Mouse (Mus musculus) activated CD4-positive, CD25-positive, alpha-beta regulatory T cell, adult 4 months (primary cell): ENCODE data around the gene Cul7. TPM values are rescaled to one million over a fixed set of nuclear protein-coding genes. Genes with fewer than 3 reads are reported as not detected.

ENCODE experiments used
- ATAC-seq: one replicate; pipeline ENCODE4 v1.8.0; 2017
- polyA plus RNA-seq, 2 experiments: library from polyadenylated mRNA; unstranded; fragments of 100-300 nt; shearing (Covaris generic); gene quantifications; one replicate each; pipeline ENCODE4 v1.2.1; 2017

The Cul7 gene
- polyA plus RNA-seq, 2 experiments from 2014 or later: 2.8 to 4.1 TPM

DNA sequence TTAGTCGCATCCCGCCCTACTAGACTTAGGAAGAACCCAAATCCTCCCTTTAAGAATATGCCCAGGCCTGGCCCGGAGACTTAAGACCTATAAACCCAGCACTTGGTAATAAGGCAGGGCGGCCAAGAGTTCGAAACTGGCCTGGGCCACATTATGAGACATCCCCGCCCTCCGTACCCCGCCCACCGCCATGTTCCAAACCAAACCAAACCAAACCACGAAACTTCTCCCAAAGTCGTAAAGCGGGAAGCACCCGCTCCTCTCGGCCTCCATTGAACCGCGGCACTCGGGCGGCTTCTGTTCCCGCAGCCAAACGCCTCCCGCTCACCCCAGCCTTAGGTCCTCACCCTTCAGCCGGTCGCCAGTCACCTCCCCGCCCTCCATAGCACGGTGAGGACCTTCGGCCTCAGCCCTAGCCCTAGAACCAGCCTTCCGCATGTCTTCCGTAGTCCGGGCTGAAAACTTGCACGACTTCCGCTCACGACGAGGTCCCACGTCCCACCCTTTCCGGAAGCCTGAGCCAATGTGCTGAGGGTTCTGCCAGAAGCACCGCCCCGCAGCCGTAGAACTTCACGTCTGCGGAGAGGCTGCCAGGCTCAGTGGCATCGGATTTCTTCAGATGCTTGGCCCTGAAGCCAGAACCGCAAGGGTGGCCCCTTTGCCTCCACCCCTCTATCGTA is 23.9 kb downstream of the Cul7 start, which contains the start of gene Rrp36:
Gene Rrp36, minus strand, starts transcription at position 503 of the 680 bp plus-strand sequence.
- peak; percentile 100 for ATAC-seq

- ATAC-seq: no peak
Observed at GRCm38 (mm10) chr17:46674530-46675283, 24.6 kb downstream of the Cul7 start.

DNA sequence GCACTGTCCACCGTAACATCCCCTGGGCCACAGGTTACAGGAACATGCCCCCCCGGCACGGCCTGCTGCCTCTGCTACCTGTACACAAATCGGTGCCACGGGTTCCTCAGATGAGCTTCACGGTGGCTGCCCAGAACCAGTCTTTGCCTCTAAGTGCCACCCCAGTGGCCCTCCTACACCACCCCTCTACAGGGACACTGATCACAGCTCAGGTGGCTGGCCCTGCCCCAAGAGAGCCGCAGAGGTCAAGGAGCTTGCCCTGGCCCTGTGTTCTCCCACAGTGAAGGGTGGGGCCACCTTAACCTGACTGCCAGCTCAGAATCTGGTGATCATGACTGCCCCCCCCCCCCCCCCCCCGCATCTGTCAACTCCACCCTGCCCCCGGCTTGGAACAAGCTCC is 28.3 kb downstream of the Cul7 start, which contains the start of gene Mea1:
Gene Mea1, plus strand, starts transcription at position 378 of the 400 bp plus-strand sequence.
- ATAC-seq: no peak

DNA sequence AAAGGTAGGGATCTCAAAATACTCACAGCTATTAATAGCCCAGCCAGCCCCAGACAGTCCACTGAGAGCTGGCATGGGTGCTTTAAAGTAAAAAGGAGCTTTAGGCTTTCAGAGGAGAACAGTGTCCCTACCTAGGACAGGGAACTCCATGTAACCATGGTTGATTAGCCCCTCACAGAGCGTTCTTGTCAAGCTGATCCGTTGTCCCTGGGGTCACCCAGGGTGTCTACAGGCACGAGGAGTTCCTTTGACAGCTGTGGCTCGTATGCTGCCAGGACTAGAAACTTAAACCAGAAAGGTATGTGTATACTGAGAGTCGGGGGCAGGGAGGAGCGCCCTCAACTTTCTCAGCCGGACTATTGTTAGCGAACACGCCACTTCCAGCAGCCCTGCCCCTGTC is 28.8 kb downstream of the Cul7 start:
- no peak for ATAC-seq

- ATAC-seq: no peak
Observed at GRCm38 (mm10) chr17:46679843-46680759, 30.0 kb downstream of the Cul7 start.

DNA sequence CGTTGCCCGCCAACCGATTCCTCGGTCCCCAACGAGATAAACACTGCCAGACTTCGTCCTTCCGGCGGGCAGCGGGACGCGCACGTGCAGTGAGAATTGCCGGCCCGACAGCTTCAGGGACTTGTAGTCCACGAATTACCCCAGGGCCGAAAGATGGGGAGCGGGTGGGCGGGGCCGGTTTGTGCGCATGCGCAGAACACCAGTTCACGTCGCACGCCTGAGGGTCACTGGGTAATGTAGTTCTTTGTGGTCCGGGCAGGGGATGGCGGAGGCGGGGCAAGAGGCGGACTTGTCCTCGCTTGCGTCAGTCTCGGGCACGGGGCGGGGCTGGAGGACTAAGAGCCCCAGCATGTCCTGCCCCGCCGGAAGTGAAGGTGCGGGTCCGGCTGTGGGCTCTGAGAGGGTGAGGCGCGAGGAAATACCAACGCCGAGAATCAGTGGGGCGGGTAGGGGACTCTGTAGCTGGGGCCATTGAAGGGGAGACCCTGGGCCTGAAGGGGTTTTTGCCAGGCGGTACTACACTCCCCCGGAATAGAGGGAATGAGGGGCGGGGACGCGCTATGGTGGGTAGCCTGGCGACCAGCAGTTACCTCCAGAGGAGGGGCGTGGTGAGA is 30.7 kb downstream of the Cul7 start, which contains the start of gene Klhdc3:
Gene Klhdc3, minus strand, starts transcription at position 155 of the 614 bp plus-strand sequence.
- ATAC-seq: peak; percentile 98

DNA sequence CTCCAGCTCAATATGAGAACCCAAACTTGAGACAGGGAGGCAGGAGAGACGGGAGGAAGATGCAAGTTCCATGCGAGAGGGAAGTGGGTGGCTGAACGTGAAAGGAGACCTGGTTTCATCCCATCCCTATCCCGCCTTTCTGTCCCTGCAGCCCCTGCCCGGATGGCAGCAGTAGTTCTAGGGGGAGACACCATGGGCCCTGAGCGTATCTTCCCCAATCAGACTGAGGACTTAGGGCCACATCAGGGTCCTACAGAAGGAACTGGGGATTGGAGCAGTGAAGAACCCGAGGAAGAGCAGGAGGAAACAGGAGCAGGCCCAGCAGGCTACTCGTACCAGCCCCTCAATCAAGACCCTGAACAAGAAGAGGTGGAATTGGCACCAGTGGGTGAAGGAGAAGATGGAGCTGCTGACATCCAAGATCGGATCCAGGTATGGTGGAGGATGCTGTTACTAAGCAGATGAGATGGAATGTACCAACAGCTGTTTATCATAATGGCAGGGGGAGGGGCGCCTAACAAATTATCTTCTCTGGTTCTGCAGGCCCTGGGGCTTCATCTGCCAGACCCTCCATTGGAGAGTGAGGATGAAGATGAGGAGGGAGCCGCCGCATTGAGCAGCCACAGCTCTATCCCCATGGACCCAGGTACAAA is 31.5 kb downstream of the Cul7 start:
- ATAC-seq: no peak

GRCm38 (mm10) chr17:46682654-46683389 is 32.7 kb downstream of the Cul7 start:
- ATAC-seq: no peak

- peak; percentile 77 for ATAC-seq
Observed at GRCm38 (mm10) chr17:46685913-46686312, 35.8 kb downstream of the Cul7 start.

- no peak for ATAC-seq
Observed at GRCm38 (mm10) chr17:46690665-46691064, 40.5 kb downstream of the Cul7 start.

GRCm38 (mm10) chr17:46691390-46691789 is 41.3 kb downstream of the Cul7 start:
- no peak for ATAC-seq

DNA sequence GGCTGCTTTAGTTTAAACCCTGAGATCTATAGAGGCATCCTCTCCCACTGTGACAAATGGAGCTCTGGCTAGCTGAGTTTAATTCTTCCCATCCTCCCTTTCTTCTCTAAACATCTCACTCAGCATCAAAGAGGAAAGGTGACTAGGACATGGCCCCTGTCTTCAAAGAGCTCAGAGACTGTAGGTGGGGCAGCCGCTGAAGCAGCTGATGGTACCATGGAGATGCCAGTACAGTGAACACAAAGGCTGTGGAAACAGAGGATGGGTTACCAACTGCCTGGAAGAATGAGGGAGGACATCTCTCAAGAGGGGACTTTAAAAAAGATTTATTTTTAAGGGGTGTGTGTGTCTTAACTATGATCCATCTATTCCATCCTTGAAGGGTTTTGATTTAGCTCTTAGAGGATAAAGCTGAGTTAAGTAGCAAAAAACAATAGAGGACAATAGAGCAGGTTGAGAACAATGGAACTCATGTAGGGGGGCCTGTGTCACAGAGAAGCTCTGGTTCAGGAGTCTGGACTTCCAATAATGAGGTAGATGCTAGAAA is 44.5 kb downstream of the Cul7 start:
- ATAC-seq: no peak

GRCm38 (mm10) chr17:46698515-46698914 is 48.4 kb downstream of the Cul7 start:
- no peak for ATAC-seq

DNA sequence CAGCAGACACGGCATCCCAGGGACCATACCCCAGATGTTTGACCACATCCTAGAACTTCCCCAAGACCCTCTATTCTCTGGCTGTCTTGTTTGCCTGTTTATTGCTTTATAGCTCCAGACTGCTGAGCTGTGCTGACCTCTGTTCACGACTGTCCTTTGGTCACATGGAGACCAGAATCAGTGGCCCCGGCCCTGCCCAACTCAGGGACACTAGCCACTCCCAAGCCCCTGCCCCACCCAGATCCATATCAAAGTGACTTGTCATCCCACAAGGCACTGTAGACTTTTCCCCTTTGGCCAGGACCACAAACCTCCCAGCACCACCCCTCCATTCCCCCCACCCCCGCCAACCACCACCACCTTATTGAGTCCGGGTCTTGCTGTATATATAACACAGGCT is 49.1 kb downstream of the Cul7 start:
- ATAC-seq: no peak

DNA sequence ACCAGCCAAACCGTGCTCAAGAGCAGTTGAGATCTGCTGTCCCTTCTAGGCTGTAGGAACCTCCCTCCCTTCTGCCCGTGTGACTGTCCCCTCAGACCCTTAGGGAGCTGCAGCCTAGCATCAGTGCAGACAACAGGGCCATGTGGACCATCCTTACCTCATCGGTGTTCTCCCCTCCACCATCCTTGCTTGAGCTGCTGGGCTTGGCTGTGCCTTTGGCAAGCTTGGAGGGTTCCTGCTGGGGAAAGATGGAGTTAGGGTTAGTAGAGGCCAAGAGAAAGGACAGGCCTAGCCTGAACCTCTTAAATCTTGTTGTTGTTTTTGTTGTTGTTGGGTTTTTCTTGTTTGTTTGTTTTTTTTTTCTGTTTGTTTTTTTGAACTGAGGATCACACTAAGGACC is 49.8 kb downstream of the Cul7 start:
- ATAC-seq: no peak

DNA sequence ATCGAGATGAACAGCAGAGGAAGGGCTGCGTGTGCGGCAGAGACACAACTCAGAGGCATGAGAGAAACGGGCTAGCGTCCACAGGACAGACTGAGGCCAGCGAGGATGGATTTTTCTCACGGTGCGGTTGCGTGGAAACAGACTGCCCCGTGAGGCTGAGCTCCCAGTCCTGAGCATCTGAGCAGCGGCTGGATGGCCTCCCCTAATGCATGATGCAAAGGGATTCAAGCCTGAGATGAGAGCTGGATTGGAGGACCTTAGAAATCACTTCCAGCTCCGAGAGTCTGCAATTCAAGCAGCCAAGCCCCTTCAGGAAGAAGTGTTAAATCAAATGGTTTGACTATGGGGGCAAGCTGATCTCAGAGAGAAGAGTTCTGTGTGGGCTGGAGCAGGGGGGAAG is 51.4 kb downstream of the Cul7 start:
- ATAC-seq: no peak

GRCm38 (mm10) chr17:46702100-46702499 is 52.0 kb downstream of the Cul7 start:
- ATAC-seq: no peak

DNA sequence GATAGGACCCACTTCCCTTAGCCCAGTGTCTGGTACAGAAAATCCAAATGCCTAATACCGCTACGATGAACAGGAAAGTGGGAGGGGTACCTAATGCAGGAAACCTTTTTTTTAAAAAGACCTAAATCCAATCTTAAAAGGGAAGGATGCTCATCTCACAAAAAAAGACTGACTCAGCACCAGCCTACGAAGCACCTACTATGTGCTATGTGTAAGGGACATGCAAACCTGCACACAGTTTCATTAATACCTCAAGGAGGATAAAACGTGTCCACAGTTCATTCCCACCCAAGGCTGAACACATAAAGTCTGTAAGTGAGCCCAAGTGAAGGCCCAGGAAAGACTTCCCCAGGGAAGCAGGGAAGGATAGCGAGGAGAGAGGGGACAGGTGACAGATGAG is 52.4 kb downstream of the Cul7 start:
- no peak for ATAC-seq

DNA sequence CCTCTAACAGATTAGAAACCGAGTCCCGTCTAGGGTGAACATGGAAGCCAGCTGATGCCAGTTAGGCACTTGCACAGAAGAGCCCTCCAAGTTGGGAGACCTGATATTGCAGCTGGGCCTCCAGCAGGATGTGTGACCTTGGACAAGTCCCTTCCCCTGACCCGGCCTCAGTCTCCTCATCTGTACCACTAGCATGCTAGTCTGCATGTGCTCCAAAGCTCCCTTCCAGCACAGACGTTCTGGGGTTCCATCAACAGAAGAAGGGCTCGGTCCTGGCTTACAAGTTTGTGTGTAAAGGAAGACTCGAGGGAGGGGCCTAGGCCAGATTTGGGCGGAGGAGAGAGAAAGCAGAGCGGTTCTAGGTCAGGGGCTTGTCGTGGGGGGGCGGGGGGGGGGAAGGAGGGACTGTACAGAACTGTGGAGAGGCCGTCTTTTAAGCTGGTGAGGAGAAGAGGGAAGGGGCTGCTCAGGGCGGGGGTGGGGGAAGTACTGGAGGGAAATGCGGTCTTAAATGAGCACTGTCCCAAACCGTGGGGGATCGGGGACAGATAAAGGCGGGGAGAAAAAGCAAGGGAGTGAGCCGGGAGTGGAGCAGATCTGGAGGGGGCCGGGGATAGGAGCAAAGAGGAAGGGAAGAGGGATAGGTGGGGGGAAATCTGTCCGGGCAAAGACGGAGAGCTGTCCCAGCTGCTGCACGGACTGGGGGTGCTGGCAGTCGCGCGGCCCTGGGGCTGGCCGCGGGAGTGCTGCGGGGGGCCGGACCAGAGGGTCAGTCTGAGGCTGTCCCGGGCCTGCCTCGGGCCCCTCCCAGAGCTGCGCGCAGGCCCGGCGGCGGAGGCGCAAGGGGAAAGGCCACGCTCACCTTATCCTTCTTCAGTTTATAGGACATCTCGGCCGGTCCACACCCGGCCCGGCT is 54.1 kb downstream of the Cul7 start:
- peak; percentile 2 for ATAC-seq
